Mouse (Mus musculus) hindbrain, postnatal 0 days (tissue): ENCODE data around the gene Ncan. TPM values are rescaled to one million over a fixed set of nuclear protein-coding genes. Genes with fewer than 3 reads are reported as not detected.

Experiments used
- ATAC-seq: fragments of 200-750 bp; cut with Nextera tagmentation; 2 replicates; pipeline ENCODE4 v1.8.0; 2017; ENCODE audit warnings: mild to moderate bottlenecking, moderate TSS enrichment, moderate library complexity
- DNase-seq: peaks from one replicate; pipeline ENCODE4 v3.0.0-alpha.2; 2015; ENCODE audit warnings: low spot score
- H3K27ac ChIP-seq: fragments of 300-500 bp; sonication (generic); 2 replicates; pipeline ENCODE4 v1.5.1; 2014; ENCODE audit warnings: mild to moderate bottlenecking
- H3K27me3 ChIP-seq: fragments of 300-500 bp; sonication (generic); 2 replicates; pipeline ENCODE4 v1.6.1; 2014; ENCODE audit warnings: low read length, mixed read lengths; ENCODE audit not compliant: insufficient read depth
- H3K36me3 ChIP-seq: fragments of 300-500 bp; sonication (generic); 2 replicates; pipeline ENCODE4 v1.6.1; 2014; ENCODE audit warnings: low read length, mixed read lengths; ENCODE audit not compliant: insufficient read depth
- H3K4me1 ChIP-seq: fragments of 300-500 bp; sonication (generic); 2 replicates; pipeline ENCODE4 v1.6.1; 2014; ENCODE audit warnings: antibody characterized with exemption, low read length, mixed read lengths; ENCODE audit not compliant: insufficient read depth
- H3K4me2 ChIP-seq: fragments of 300-500 bp; sonication (generic); 2 replicates; pipeline ENCODE4 v1.6.1; 2014; ENCODE audit warnings: low read depth, mild to moderate bottlenecking, low read length, moderate library complexity, mixed read lengths
- H3K4me3 ChIP-seq: fragments of 300-500 bp; sonication (generic); 2 replicates; pipeline ENCODE4 v1.5.1; 2014; ENCODE audit warnings: low read length
- H3K9ac ChIP-seq: fragments of 300-500 bp; sonication (generic); replicated peaks from 2 replicates; pipeline ENCODE4 v1.6.1; 2014; ENCODE audit warnings: mild to moderate bottlenecking, low read length, moderate library complexity, mixed read lengths
- H3K9me3 ChIP-seq: fragments of 300-500 bp; sonication (generic); 2 replicates; pipeline ENCODE4 v1.6.1; 2016; ENCODE audit warnings: low read length, mixed read lengths
- CTCF ChIP-seq: IDR thresholded peaks from 2 replicates; pipeline ENCODE4 v1.5.1; 2016; ENCODE audit warnings: antibody characterized with exemption, control low read depth, low read depth
- WGBS: fragments of 180-500 bp; shearing (Covaris S2); extraction: QIAGEN DNeasy Blood & Tissue Kit; methylation state at CpG from one replicate; pipeline ENCODE4 v1.1.7; 2014; 5-methylcytosine and 5-hydroxymethylcytosine counted together
- polyA plus RNA-seq: library from polyadenylated mRNA; unstranded; fragments of >200 nt; fragmentation: Nextera tagmentation; extraction: Ambion mirVana; gene quantifications from 2 replicates; pipeline ENCODE4 v1.2.1, GENCODE M21; 2015
- total RNA-seq: library from RNA; depleted of rRNA; stranded (reverse); fragments of >200 nt; gene quantifications from 2 replicates; pipeline ENCODE4 v1.2.3, GENCODE M21; 2014

Ncan gene
- total and polyA plus RNA-seq, 2 experiments from 2014 or later: 183 to 429 TPM

DNA sequence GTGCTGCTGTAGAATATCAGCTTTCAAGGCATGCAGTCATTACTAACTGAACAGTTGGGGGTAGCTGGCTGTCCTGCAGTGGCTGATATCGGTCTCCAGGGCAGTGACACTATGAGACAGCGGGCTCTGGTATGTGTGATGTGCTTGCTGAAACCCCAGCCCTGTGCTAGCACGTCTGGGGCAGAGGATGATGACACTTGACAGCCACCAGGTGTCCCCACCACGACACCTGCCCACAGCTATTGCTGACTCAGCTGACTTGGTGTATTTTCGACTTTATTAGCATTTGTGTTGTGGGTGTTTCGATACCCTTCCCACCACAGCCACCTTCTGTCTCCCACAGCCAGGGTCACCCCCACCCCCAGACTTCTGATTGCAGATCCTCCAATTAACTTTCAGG, 16.2 kb downstream of the Ncan start:
- peak; percentile 75 for TF ChIP-seq CTCF
- Histone ChIP-seq H3K36me3 (peaks cover 51% of the 10 kb centered on the region), H3K9me3 (no peaks in the 10 kb centered on the region), H3K4me2 (no peak overlapping the region), H3K4me1 (no peaks in the 10 kb centered on the region), H3K27me3 (no peaks in the 10 kb centered on the region), H3K9ac (no peak overlapping the region), H3K27ac (no peak overlapping the region), H3K4me3 (no peak overlapping the region)
- 20% methylated on average over 6 of the region's 6 CpGs for WGBS
- ATAC-seq (peak; percentile 79), DNase-seq (peak; percentile 70)

DNA sequence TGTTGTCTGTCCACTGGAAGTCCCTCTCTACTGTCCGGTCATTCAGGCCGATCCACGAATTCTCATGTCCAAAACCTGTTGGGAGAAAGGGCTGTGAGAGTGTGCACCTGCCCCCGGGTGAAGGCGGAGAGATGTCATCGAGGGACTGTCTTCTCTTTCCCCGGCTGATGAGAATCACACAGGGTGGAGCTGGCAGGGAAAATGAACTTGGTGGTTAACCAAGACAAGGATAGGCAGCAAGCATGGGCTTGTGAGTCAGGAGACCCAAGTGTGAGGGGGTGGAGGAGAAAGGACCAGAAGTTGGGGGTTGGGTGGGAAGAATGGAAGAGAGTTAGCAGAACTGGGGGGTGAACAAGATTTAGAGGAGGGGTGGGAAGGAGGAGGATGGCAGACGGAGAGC, 20.4 kb downstream of the Ncan start:
- no peaks in the 10 kb centered on the region for H3K27me3 ChIP-seq
- TF ChIP-seq CTCF: no peak
- peaks cover 68% of the 10 kb centered on the region for H3K36me3 ChIP-seq
- 91% methylated on average over 8 of the region's 8 CpGs for WGBS
- H3K4me2 ChIP-seq: no peak overlapping the region
- H3K27ac ChIP-seq: no peak overlapping the region
- no peak overlapping the region for H3K9ac ChIP-seq
- no peaks in the 10 kb centered on the region for H3K9me3 ChIP-seq
- DNase-seq (no peak), ATAC-seq (no peak)
- H3K4me3 ChIP-seq: no peak overlapping the region
- H3K4me1 ChIP-seq: no peaks in the 10 kb centered on the region

DNA sequence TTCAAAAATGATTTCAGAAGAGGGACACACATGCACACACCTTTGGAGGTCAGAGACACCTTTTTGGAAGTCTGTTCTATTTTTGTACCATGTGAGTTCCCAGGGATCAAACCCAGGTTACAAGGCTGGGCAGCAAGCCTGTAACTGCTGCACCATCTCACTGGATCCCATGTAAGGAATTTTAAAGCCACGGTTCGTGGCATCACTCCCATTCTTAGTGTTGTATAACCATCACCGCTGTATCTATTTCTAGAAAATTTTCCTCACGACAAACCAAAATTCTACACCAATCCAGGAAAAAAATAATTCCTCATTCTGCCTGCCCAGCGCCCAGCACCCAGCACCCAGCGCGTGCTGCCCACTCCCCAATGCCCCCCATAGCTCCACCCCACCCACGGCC, 21.4 kb downstream of the Ncan start:
- H3K27me3 ChIP-seq: no peaks in the 10 kb centered on the region
- H3K27ac ChIP-seq: no peak overlapping the region
- H3K4me2 ChIP-seq: no peak overlapping the region
- DNase-seq (no peak), ATAC-seq (no peak)
- H3K4me3 ChIP-seq: no peak overlapping the region
- peaks cover 73% of the 10 kb centered on the region for H3K36me3 ChIP-seq
- WGBS: 78% methylated on average over 8 of the region's 8 CpGs
- no peaks in the 10 kb centered on the region for H3K9me3 ChIP-seq
- no peak for TF ChIP-seq CTCF
- no peaks in the 10 kb centered on the region for H3K4me1 ChIP-seq
- no peak overlapping the region for H3K9ac ChIP-seq

DNA sequence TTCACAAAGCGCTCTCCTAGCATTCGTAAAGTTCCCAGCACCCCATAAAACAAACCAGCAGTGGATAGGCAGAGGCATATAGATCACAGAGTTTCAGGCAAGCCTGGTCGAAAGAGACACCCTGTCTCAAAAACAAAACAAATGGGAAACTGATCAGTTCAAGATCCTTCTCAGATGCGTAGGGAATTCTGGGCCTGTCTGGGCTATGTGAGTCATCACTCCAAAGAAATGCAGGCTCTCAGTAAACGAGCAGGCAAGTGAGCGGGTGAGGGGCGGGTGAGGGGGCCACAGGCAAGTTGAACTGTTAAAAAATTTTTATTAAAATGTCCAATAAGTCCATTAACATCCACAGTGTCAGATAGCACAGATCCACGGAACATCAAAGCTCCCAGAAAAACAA, 27.9 kb downstream of the Ncan start:
- ATAC-seq (no peak), DNase-seq (no peak)
- Histone ChIP-seq H3K4me2 (no peak overlapping the region), H3K4me3 (no peak overlapping the region), H3K27ac (no peak overlapping the region), H3K27me3 (no peaks in the 10 kb centered on the region), H3K36me3 (peaks cover 32% of the 10 kb centered on the region), H3K9me3 (no peaks in the 10 kb centered on the region), H3K9ac (no peak overlapping the region), H3K4me1 (peaks cover 8% of the 10 kb centered on the region; the same call in 1 of the 2 replicates)
- whole genome bisulfite sequencing: 73% methylated on average over 8 of the region's 8 CpGs
- TF ChIP-seq CTCF: no peak

DNA sequence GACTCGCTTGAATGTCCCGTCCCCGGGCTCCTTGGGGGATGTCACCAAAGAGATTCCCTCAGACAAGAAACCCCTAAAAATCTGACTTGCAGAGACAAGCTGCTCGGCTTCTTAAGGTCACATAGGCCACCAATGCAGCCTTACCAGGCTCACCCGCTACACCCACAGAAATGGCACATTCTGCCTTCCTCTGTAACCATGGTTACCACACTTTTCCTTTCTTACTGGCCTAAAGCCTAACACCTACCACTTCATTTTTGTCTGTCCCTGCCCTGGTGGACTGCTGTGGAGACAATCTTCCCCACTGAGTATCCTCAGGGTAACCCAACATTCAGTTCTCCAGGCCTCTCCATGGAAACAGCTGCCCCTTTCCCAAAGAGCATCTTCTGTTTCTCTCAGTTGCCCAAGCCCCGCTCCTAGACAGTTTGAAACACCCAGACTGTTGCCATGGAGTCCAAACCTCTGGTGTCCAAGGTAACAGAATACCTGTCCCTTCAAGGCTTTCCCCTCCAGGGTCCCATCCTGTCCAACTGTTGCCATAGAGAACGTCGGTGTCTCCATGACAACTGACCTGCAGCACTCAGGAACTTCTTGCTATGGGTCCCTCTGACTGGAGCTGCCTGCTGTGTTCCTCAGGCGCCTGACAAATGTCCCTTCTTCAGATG, 31.2 kb downstream of the Ncan start:
- ATAC-seq (peak; percentile 72), DNase-seq (peak; percentile 64)
- Histone ChIP-seq H3K4me1 (peaks cover 8% of the 10 kb centered on the region; the same call in 1 of the 2 replicates), H3K27ac (peak overlapping the region; percentile 29; the same call in 1 of the 2 replicates), H3K36me3 (peaks cover 4% of the 10 kb centered on the region; the same call in 1 of the 2 replicates), H3K4me2 (no peak overlapping the region), H3K4me3 (no peak overlapping the region), H3K9me3 (no peaks in the 10 kb centered on the region), H3K27me3 (peaks cover 23% of the 10 kb centered on the region), H3K9ac (no peak overlapping the region)
- WGBS: 38% methylated on average over 9 of the region's 9 CpGs
- no peak for TF ChIP-seq CTCF

DNA sequence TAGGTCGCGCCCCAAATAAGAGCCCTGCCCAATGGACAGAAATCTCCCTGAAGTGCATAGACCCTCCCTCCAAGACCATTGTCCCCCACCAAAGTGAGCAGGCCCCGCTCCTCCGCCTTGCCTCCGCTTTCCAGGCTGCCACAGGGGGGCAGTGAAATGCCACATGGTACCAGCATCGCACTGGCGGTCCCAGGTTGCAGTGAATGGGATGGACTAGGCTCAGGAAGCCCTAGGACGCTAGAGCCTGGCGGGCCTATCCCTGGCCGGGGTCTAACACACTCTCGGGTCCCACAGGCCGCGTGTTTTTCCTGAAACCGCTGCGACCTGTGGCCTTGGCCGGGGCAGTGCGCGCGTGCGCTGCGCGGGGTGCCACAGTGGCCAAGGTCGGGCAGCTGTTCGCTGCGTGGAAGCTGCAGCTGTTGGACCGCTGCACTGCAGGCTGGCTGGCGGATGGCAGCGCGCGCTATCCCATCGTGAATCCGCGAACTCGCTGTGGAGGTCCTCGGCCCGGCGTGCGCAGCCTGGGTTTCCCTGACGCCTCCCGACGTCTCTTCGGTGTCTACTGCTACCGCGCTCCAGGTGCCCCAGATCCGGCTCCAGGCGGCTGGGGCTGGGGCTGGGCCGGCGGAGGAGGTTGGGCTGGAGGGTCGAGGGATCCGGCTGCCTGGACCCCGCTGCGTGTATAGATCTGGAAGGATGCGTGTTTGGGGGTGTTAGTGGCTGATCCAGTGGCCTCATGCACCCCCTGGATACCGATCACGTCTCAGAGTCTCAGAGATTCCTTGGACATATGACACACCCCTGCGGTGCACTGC, 32.6 kb downstream of the Ncan start:
- DNase-seq (peak; percentile 77), ATAC-seq (peak; percentile 53)
- peak overlapping the region; percentile 49 for H3K9ac ChIP-seq
- peak; percentile 87 for TF ChIP-seq CTCF
- peak overlapping the region; percentile 65 for H3K4me2 ChIP-seq
- WGBS: 6% methylated on average over 56 of the region's 56 CpGs
- H3K27ac ChIP-seq: no peak overlapping the region
- H3K4me3 ChIP-seq: peak overlapping the region; percentile 37
- no peaks in the 10 kb centered on the region for H3K9me3 ChIP-seq
- peaks cover 29% of the 10 kb centered on the region for H3K27me3 ChIP-seq
- peaks cover 22% of the 10 kb centered on the region for H3K4me1 ChIP-seq
- no peaks in the 10 kb centered on the region for H3K36me3 ChIP-seq
